Mouse (Mus musculus): ENCODE data around the gene Glrp1.

The Glrp1 gene

GRCm38 (mm10) chr1:88509789-88510188, at the start of gene Glrp1:
Gene Glrp1 (minus strand): TSS chr1:88510066.
- DNase-seq (ENCODE audit: low read depth, low spot score): no peak

GRCm38 (mm10) chr1:88559258-88559657, 49.4 kb upstream of the Glrp1 start:
- DNase-seq (ENCODE audit: low read depth, low spot score): no peak

GRCm38 (mm10) chr1:88558793-88559192, 48.9 kb upstream of the Glrp1 start:
- DNase-seq (ENCODE audit: low read depth, low spot score): no peak

GRCm38 (mm10) chr1:88556401-88556800, 46.5 kb upstream of the Glrp1 start:
- DNase-seq (ENCODE audit: low read depth, low spot score): no peak

- DNase-seq (ENCODE audit: low read depth, low spot score): no peak
Observed at GRCm38 (mm10) chr1:88553500-88554187, 43.8 kb upstream of the Glrp1 start.

- no peak for DNase-seq (ENCODE audit: low read depth, low spot score)
Observed at GRCm38 (mm10) chr1:88549263-88549662, 39.4 kb upstream of the Glrp1 start.

- DNase-seq (ENCODE audit: low read depth, low spot score): no peak
Observed at GRCm38 (mm10) chr1:88547172-88547571, 37.3 kb upstream of the Glrp1 start.

- DNase-seq (ENCODE audit: low read depth, low spot score): no peak
Observed at GRCm38 (mm10) chr1:88543608-88544007, 33.7 kb upstream of the Glrp1 start.

GRCm38 (mm10) chr1:88539823-88540222, 30.0 kb upstream of the Glrp1 start:
- DNase-seq (ENCODE audit: low read depth, low spot score): no peak

- DNase-seq (ENCODE audit: low read depth, low spot score): no peak
Observed at GRCm38 (mm10) chr1:88539256-88539655, 29.4 kb upstream of the Glrp1 start.

- no peak for DNase-seq (ENCODE audit: low read depth, low spot score)
Observed at GRCm38 (mm10) chr1:88536308-88536707, 26.4 kb upstream of the Glrp1 start.

- no peak for DNase-seq (ENCODE audit: low read depth, low spot score)
Observed at GRCm38 (mm10) chr1:88534091-88534490, 24.2 kb upstream of the Glrp1 start.

GRCm38 (mm10) chr1:88526161-88526560, 16.3 kb upstream of the Glrp1 start:
- DNase-seq (ENCODE audit: low read depth, low spot score): no peak

- DNase-seq (ENCODE audit: low read depth, low spot score): no peak
Observed at GRCm38 (mm10) chr1:88525622-88526021, 15.8 kb upstream of the Glrp1 start.

- DNase-seq (ENCODE audit: low read depth, low spot score): no peak
Observed at GRCm38 (mm10) chr1:88521170-88521747, 11.4 kb upstream of the Glrp1 start.

GRCm38 (mm10) chr1:88513613-88514012, 3.7 kb upstream of the Glrp1 start:
- DNase-seq (ENCODE audit: low read depth, low spot score): no peak

GRCm38 (mm10) chr1:88507886-88508285, 2.0 kb downstream of the Glrp1 start:
- no peak for DNase-seq (ENCODE audit: low read depth, low spot score)

- DNase-seq (ENCODE audit: low read depth, low spot score): no peak
Observed at GRCm38 (mm10) chr1:88507214-88507613, 2.7 kb downstream of the Glrp1 start.

- DNase-seq (ENCODE audit: low read depth, low spot score): no peak
Observed at GRCm38 (mm10) chr1:88506412-88506811, 3.5 kb downstream of the Glrp1 start.

GRCm38 (mm10) chr1:88505697-88506096, 4.2 kb downstream of the Glrp1 start:
- DNase-seq (ENCODE audit: low read depth, low spot score): no peak

- DNase-seq (ENCODE audit: low read depth, low spot score): no peak
Observed at GRCm38 (mm10) chr1:88504531-88504945, 5.3 kb downstream of the Glrp1 start.

GRCm38 (mm10) chr1:88502822-88503221, 7.0 kb downstream of the Glrp1 start:
- no peak for DNase-seq (ENCODE audit: low read depth, low spot score)

- no peak for DNase-seq (ENCODE audit: low read depth, low spot score)
Observed at GRCm38 (mm10) chr1:88499230-88499737, 10.6 kb downstream of the Glrp1 start.

Measured in skeletal muscle tissue, adult 2 months (tissue).